Mouse (Mus musculus) limb, embryonic 12.5 days (tissue): ENCODE measurements around the gene Aanat. TPM values are rescaled to one million over a fixed set of nuclear protein-coding genes. Genes with fewer than 3 reads are reported as not detected.

ENCODE experiments used
- ATAC-seq: fragments of 200-750 bp; cut with Nextera tagmentation; 2 replicates; pipeline ENCODE4 v1.8.0; 2017; ENCODE audit warnings: low read depth, moderate TSS enrichment; ENCODE audit not compliant: insufficient number of reproducible peaks, insufficient read depth, low FRiP score, low TSS enrichment
- H3K27ac ChIP-seq: fragments of 300-500 bp; sonication (generic); 2 replicates; pipeline ENCODE4 v1.5.1; 2016; ENCODE audit warnings: mild to moderate bottlenecking, moderate library complexity
- H3K27me3 ChIP-seq: fragments of 300-500 bp; sonication (generic); 2 replicates; pipeline ENCODE4 v1.6.1; 2016; ENCODE audit warnings: mild to moderate bottlenecking, moderate library complexity
- H3K36me3 ChIP-seq: fragments of 300-500 bp; sonication (generic); 2 replicates; pipeline ENCODE4 v1.6.1; 2016; ENCODE audit warnings: mild to moderate bottlenecking, moderate library complexity
- H3K4me1 ChIP-seq: fragments of 300-500 bp; sonication (generic); replicated peaks from 2 replicates; pipeline ENCODE4 v1.6.1; 2016
- H3K4me2 ChIP-seq: fragments of 300-500 bp; sonication (generic); 2 replicates; pipeline ENCODE4 v1.6.1; 2016; ENCODE audit warnings: mild to moderate bottlenecking, moderate library complexity
- H3K4me3 ChIP-seq: fragments of 300-500 bp; sonication (generic); replicated peaks from 2 replicates; pipeline ENCODE4 v1.5.1; 2016; ENCODE audit warnings: mild to moderate bottlenecking
- H3K9ac ChIP-seq: fragments of 300-500 bp; sonication (generic); replicated peaks from 2 replicates; pipeline ENCODE4 v1.6.1; 2016; ENCODE audit warnings: mild to moderate bottlenecking, moderate library complexity
- H3K9me3 ChIP-seq: fragments of 300-500 bp; sonication (generic); 2 replicates; pipeline ENCODE4 v1.6.1; 2016; ENCODE audit warnings: mild to moderate bottlenecking, moderate library complexity
- WGBS: fragments of 180-500 bp; shearing (Covaris S2); methylation state at CpG from one replicate; pipeline ENCODE4 v1.1.7; 2016; 5-methylcytosine and 5-hydroxymethylcytosine counted together
- polyA plus RNA-seq: library from polyadenylated mRNA; unstranded; fragments of >200 nt; fragmentation: Nextera tagmentation; extraction: Ambion mirVana; gene quantifications from 2 replicates; pipeline ENCODE4 v1.2.1, GENCODE M21; 2016

Aanat gene
- polyA plus RNA-seq, 1 experiment from 2014 or later: not detected

DNA sequence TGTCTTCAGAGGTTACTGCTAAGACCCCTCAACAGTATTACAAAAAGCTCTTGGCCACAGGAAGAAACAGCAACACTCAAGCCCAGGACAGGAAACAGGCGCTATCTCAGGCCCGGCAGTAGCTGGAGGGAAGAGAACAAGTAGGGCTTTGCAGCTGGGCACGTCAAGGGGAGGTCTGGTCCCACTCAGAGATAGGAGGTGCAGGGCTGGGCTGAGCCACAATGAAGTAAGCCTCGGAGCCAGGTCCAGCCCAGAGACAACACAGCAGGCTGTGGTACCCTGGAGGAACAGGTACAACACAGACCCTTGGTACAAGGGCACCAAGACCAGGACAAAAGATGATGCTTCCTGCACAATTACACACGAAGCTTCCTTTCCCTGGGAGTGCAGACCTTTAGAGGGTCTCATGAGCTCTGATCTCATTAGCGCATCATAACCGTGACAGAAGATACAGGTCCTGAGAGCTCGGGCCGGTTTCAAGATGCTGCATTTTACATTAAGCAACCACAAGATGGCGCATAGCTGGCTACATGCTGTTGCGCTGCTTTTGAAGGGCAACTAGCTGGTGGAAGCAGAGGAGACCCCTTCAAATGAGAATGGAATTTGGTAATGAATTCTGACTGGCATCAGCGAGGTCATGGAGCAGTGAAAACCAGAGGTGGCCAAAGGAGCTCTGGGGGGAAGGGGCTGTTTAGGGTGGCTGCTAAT lies 31.9 kb upstream of the Aanat start:
- 56% methylated on average over 12 of the region's 12 CpGs for WGBS
- Histone ChIP-seq H3K27me3 (no peaks in the 10 kb centered on the region), H3K4me2 (no peak overlapping the region), H3K4me3 (no peak overlapping the region), H3K9me3 (0 out of 2 replicates have a peak, but pooled peaks cover 9% of the 10 kb centered on the region), H3K36me3 (0 out of 2 replicates have a peak, but pooled peaks cover 4% of the 10 kb centered on the region), H3K9ac (no peak overlapping the region), H3K4me1 (peaks cover 47% of the 10 kb centered on the region), H3K27ac (no peak overlapping the region)
- no peak for ATAC-seq

GRCm38 (mm10) chr11:116555572-116555971 lies 30.7 kb upstream of the Aanat start:
- Histone ChIP-seq H3K4me2 (no peak overlapping the region), H3K36me3 (0 out of 2 replicates have a peak, but pooled peaks cover 4% of the 10 kb centered on the region), H3K9me3 (0 out of 2 replicates have a peak, but pooled peaks cover 9% of the 10 kb centered on the region), H3K27ac (no peak overlapping the region), H3K4me1 (peaks cover 44% of the 10 kb centered on the region), H3K9ac (no peak overlapping the region), H3K4me3 (no peak overlapping the region), H3K27me3 (no peaks in the 10 kb centered on the region)
- no peak for ATAC-seq
- 72% methylated on average over 1 of the region's 1 CpGs for WGBS

DNA sequence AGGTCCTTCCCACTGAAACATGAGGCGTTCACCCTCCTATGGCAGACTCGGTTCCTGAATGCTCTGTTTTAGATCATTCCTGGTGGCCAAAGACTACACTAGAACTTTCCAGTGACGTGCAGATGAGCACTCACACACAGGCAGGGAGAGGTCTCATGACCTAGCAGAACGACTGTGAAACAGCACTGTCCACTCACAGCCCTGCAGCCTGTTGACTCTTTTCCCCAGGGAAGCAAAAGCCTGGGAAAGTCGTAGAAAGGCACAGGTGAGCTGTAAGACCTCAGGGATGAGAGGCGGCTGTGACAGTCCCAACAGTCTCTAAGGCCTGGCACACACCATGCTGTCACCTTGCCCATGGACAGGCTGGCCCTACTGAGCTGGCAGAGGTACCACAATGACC lies 29.9 kb upstream of the Aanat start:
- Histone ChIP-seq H3K27me3 (no peaks in the 10 kb centered on the region), H3K4me1 (peaks cover 37% of the 10 kb centered on the region), H3K9me3 (0 out of 2 replicates have a peak, but pooled peaks cover 9% of the 10 kb centered on the region), H3K4me2 (no peak overlapping the region), H3K36me3 (0 out of 2 replicates have a peak, but pooled peaks cover 4% of the 10 kb centered on the region), H3K4me3 (no peak overlapping the region), H3K9ac (0 out of 2 replicates have a peak overlapping the region, but pooled peaks have one; percentile 8), H3K27ac (no peak overlapping the region)
- WGBS: 57% methylated on average over 6 of the region's 6 CpGs
- ATAC-seq: no peak

GRCm38 (mm10) chr11:116565283-116566041 lies 20.8 kb upstream of the Aanat start:
- Histone ChIP-seq H3K27ac (no peak overlapping the region), H3K4me2 (no peak overlapping the region), H3K4me1 (peaks cover 8% of the 10 kb centered on the region), H3K9me3 (no peaks in the 10 kb centered on the region), H3K27me3 (no peaks in the 10 kb centered on the region), H3K4me3 (no peak overlapping the region), H3K36me3 (0 out of 2 replicates have a peak, but pooled peaks cover 3% of the 10 kb centered on the region), H3K9ac (no peak overlapping the region)
- ATAC-seq: no peak
- WGBS: 36% methylated on average over 7 of the region's 7 CpGs

- WGBS: 86% methylated on average over 8 of the region's 8 CpGs
- ATAC-seq: no peak
- Histone ChIP-seq H3K36me3 (no peaks in the 10 kb centered on the region), H3K27me3 (no peaks in the 10 kb centered on the region), H3K4me2 (no peak overlapping the region), H3K9me3 (no peaks in the 10 kb centered on the region), H3K27ac (no peak overlapping the region), H3K9ac (no peak overlapping the region), H3K4me3 (no peak overlapping the region), H3K4me1 (peaks cover 8% of the 10 kb centered on the region)
Observed at GRCm38 (mm10) chr11:116567531-116567930, 18.7 kb upstream of the Aanat start.

GRCm38 (mm10) chr11:116570821-116571220 lies 15.4 kb upstream of the Aanat start:
- H3K4me1 ChIP-seq: peaks cover 32% of the 10 kb centered on the region
- 84% methylated on average over 7 of the region's 7 CpGs for WGBS

DNA sequence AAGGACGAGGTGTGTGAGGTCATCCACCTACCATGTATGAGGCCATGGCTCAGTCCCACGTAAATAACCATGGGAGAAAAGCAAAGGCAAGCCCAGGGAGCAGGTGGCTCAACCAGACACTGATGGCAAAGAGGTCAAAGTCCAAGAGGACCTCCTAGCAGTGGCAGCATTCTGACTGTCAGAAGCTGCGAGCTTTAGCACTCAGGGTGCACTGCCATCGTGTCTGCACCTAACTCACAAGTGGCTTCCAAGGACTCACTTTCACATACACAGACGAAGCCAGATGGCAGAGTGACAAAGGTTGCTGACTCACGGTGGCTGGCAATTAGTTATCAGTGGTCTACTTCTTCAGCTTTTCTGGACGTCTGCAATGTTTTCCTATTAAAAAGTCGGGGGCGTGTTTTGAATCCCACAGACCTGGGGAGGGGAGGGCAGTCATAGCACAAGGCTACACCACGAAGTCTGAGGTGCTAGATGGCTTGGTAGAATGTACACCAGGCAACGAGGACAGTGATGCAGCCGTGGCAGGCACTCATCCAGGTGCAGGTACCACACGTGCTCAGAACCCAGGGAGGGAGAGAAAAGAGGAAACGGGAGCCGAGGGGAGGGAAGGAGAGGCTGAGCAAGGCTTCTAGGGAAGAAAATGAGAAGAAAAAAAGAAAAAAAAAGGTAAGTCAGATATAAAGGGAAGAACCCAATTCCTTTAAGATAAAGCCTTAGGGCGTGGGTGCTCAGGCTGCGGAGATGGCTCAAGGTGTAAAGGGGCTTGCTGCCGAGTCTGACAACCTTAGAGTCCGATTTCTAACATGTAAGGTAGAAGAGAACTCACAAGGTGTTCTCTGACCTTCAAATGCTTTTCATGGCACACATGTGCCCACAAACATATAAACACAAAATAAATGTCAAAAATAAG lies 14.2 kb upstream of the Aanat start:
- Histone ChIP-seq H3K4me1 (peaks cover 41% of the 10 kb centered on the region), H3K9ac (no peak overlapping the region), H3K4me2 (no peak overlapping the region), H3K4me3 (no peak overlapping the region), H3K27ac (no peak overlapping the region), H3K27me3 (no peaks in the 10 kb centered on the region), H3K9me3 (no peaks in the 10 kb centered on the region), H3K36me3 (no peaks in the 10 kb centered on the region)
- no peak for ATAC-seq
- 77% methylated on average over 19 of the region's 19 CpGs for WGBS

More at GRCm38 (mm10) chr11:116570821-116571220, 15.4 kb upstream of the Aanat start:
- Histone ChIP-seq H3K27me3 (no peaks in the 10 kb centered on the region), H3K36me3 (no peaks in the 10 kb centered on the region), H3K4me2 (no peak overlapping the region), H3K9me3 (no peaks in the 10 kb centered on the region), H3K4me3 (no peak overlapping the region), H3K9ac (no peak overlapping the region), H3K27ac (no peak overlapping the region)
- no peak for ATAC-seq

- H3K27ac ChIP-seq: peak overlapping the region; percentile 24; the same call in 1 of the 2 replicates
- peaks cover 44% of the 10 kb centered on the region for H3K4me1 ChIP-seq
- no peaks in the 10 kb centered on the region for H3K36me3 ChIP-seq
- H3K9ac ChIP-seq: no peak overlapping the region
- 57% methylated on average over 12 of the region's 12 CpGs for WGBS
- no peak overlapping the region for H3K4me2 ChIP-seq
- no peaks in the 10 kb centered on the region for H3K9me3 ChIP-seq
- no peak; the same call in 1 of the 2 replicates for ATAC-seq
- H3K27me3 ChIP-seq: no peaks in the 10 kb centered on the region
- H3K4me3 ChIP-seq: no peak overlapping the region
Observed at GRCm38 (mm10) chr11:116572756-116573543, 13.3 kb upstream of the Aanat start.

DNA sequence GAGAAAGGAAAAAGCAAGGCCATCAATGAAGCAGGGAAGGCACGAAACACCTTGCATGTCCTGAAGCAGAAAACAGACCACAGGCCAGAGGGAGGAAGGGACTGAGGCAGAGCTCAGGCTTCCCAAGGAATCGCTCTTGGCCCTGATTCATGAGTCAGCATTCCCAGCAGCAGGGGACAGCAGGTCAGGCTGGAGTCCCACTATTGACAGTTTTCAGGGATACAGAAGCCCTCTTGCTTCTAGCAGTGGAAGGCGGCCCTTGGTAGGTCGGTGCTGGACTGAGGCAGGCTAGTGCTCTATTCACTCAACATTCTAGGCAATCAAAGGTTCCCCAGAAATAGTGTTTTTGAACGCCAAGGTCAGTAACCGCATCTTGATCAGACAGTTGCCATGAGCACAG lies 11.7 kb upstream of the Aanat start:
- Histone ChIP-seq H3K4me1 (peaks cover 55% of the 10 kb centered on the region), H3K9me3 (no peaks in the 10 kb centered on the region), H3K27me3 (no peaks in the 10 kb centered on the region), H3K36me3 (no peaks in the 10 kb centered on the region), H3K9ac (no peak overlapping the region), H3K4me3 (no peak overlapping the region), H3K4me2 (no peak overlapping the region; the same call in 1 of the 2 replicates), H3K27ac (peak overlapping the region; percentile 17; the same call in 1 of the 2 replicates)
- WGBS: 63% methylated on average over 6 of the region's 6 CpGs
- no peak for ATAC-seq

DNA sequence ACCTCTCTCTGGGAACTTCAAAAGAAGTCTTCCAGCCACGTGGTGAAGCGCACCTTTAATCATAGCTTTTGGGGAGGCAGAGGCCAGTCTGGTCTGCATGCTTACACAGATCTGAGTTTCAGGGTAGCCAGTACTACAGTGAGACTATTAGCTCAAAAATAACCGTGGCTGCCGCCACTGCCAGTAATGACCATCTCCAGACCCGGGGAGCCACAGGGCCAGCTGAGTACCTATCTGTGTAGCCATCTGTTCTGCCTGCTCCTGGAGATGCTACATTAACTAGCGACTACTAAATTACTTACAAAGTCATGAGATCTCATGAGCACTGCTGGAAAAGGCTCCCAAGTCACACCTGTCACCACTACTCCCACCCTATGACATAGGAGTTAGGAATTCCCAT lies 11.2 kb upstream of the Aanat start:
- no peak for ATAC-seq
- Histone ChIP-seq H3K9me3 (no peaks in the 10 kb centered on the region), H3K4me2 (no peak overlapping the region), H3K36me3 (no peaks in the 10 kb centered on the region), H3K4me3 (no peak overlapping the region), H3K9ac (no peak overlapping the region), H3K27ac (peak overlapping the region; percentile 17; the same call in 1 of the 2 replicates), H3K27me3 (no peaks in the 10 kb centered on the region), H3K4me1 (peaks cover 58% of the 10 kb centered on the region)
- WGBS: 61% methylated on average over 6 of the region's 6 CpGs
